In genomic region chr4:138882179-138882578, GRCm38 (mm10) we compare ENCODE assay signal across 11 mouse cellular contexts. TPM values are rescaled to one million over a fixed set of nuclear protein-coding genes. Genes with fewer than 3 reads are reported as not detected.
A peak's percentile ranks its signal among the peaks of the same experiment; 100 is the strongest.
DNase-seq lines count a peak whose midpoint lies in the region; ATAC-seq and TF ChIP-seq lines count a peak whose summit lies in the region.
"Had no signal": no experiment of that assay in that cellular context is flagged by ENCODE, and none has a peak within 500 bp of the region (broad histone marks: within the 10 kb centered on the region; RNA-seq: fewer than 3 reads in every experiment).

No protein-coding gene starts in this region.

- no peaks in the 10 kb centered on the region for H3K9me3 ChIP-seq in embryonic facial prominence, embryonic 14.5 days (ENCODE audit: control insufficient read depth, low read length)
- H3K9me3 ChIP-seq in limb, embryonic 13.5 days: no peaks in the 10 kb centered on the region

- H3K4me2 ChIP-seq in embryonic facial prominence, embryonic 14.5 days (ENCODE audit: low read depth, low read length): peak overlapping the region; percentile 51
- peak overlapping the region; percentile 60 for H3K4me2 ChIP-seq in limb, embryonic 13.5 days (replicated peaks)

- TF ChIP-seq CTCF in left cerebral cortex, adult 2 months (IDR thresholded peaks at IDR 0.05): no peak

- H3K4me3 ChIP-seq in left cerebral cortex, adult 2 months: no peak overlapping the region
- peak overlapping the region; percentile 14 for H3K4me3 ChIP-seq in embryonic facial prominence, embryonic 14.5 days (ENCODE audit: low read depth, low read length)
- peak overlapping the region; percentile 22 for H3K4me3 ChIP-seq in limb, embryonic 13.5 days
- H3K4me3 ChIP-seq: erythroblast, embryonic 14.5 days had no signal

- peak; percentile 40 to 67 for DNase-seq in left cerebral cortex, adult 2 months (ENCODE audit: extremely low spot score in 1 of 2, low spot score in 2 of 2)
- no peak for DNase-seq in left cerebral cortex, adult 11 months (ENCODE audit: low spot score)
- DNase-seq in embryonic facial prominence, embryonic 14.5 days (ENCODE audit: low spot score): peak; percentile 61
- peak; percentile 33 for DNase-seq in right cerebral cortex, postnatal 14 days
- DNase-seq in thymus, postnatal 10 days (ENCODE audit: low spot score in 2 of 2): no peak
- no peak for DNase-seq in spleen, adult 18-20 months
- no peak for DNase-seq in layer of hippocampus, postnatal 10 days (ENCODE audit: low spot score in 2 of 2)

- no peaks in the 10 kb centered on the region for H3K27me3 ChIP-seq in embryonic facial prominence, embryonic 14.5 days (replicated peaks; ENCODE audit: control insufficient read depth, insufficient read depth, low read length)
- H3K27me3 ChIP-seq in limb, embryonic 13.5 days: 0 out of 2 replicates have a peak, but pooled peaks cover 8% of the 10 kb centered on the region
- H3K27me3 ChIP-seq: Patski had no signal

- H3K9ac ChIP-seq in embryonic facial prominence, embryonic 14.5 days (ENCODE audit: low read depth, low read length): peak overlapping the region; percentile 43
- H3K9ac ChIP-seq in limb, embryonic 13.5 days: peak overlapping the region; percentile 56

- H3K27ac ChIP-seq in left cerebral cortex, adult 2 months: peak overlapping the region; percentile 53; the same call in 1 of the 2 replicates
- H3K27ac ChIP-seq in embryonic facial prominence, embryonic 14.5 days (replicated peaks; ENCODE audit: low read depth, low read length): no peak overlapping the region
- no peak overlapping the region for H3K27ac ChIP-seq in limb, embryonic 13.5 days

- 0 out of 2 replicates have a peak, but pooled peaks cover 6% of the 10 kb centered on the region for H3K4me1 ChIP-seq in embryonic facial prominence, embryonic 14.5 days (ENCODE audit: control insufficient read depth, insufficient read depth, low read length)
- peaks cover 16% of the 10 kb centered on the region for H3K4me1 ChIP-seq in limb, embryonic 13.5 days

- ATAC-seq in embryonic facial prominence, embryonic 14.5 days (ENCODE audit: low read depth): peak; percentile 62; the same call in 1 of the 2 replicates
- ATAC-seq in limb, embryonic 13.5 days (ENCODE audit: low FRiP score, low read depth): peak; percentile 59; the same call in 1 of the 2 replicates
- ATAC-seq: Patski had no signal

- 6% methylated on average over 13 of the region's 16 CpGs for WGBS in embryonic facial prominence, embryonic 14.5 days
- 12% methylated on average over 16 of the region's 16 CpGs for WGBS in limb, embryonic 13.5 days

- intact Hi-C loops in left cerebral cortex, adult 2 months (cut with DNase I): no loop called here

- no peaks in the 10 kb centered on the region for H3K36me3 ChIP-seq in embryonic facial prominence, embryonic 14.5 days (ENCODE audit: control insufficient read depth, insufficient read depth, low read length)
- H3K36me3 ChIP-seq in limb, embryonic 13.5 days: no peaks in the 10 kb centered on the region

RNA-seq across cellular contexts. Expression of gene Pla2g2e, which starts 4.4 kb away (rescaled TPM):
- total RNA-seq in left cerebral cortex, adult 2 months (2021): not detected
- 0.28 and 0.38 TPM in 2 replicates for polyA plus RNA-seq in embryonic facial prominence, embryonic 14.5 days (2014; fragmentation: Nextera tagmentation; extraction: Ambion mirVana)
- not detected in 2 replicates for polyA plus RNA-seq in limb, embryonic 13.5 days (2015; fragmentation: Nextera tagmentation; extraction: Ambion mirVana)
- not detected for total RNA-seq in layer of hippocampus, postnatal 10 days (2021)
- total RNA-seq: left cerebral cortex, adult 8-10 months had no signal
- polyA plus RNA-seq: erythroblast, embryonic 14.5 days; Patski had no signal

RNA-seq across cellular contexts. Expression of gene Gm13030, which starts 8.4 kb away (rescaled TPM):
- not detected for total RNA-seq in left cerebral cortex, adult 2 months (2021)
- polyA plus RNA-seq in embryonic facial prominence, embryonic 14.5 days (2014; fragmentation: Nextera tagmentation; extraction: Ambion mirVana): not detected in 2 replicates
- polyA plus RNA-seq in limb, embryonic 13.5 days (2015; fragmentation: Nextera tagmentation; extraction: Ambion mirVana): not detected in 2 replicates
- total RNA-seq in layer of hippocampus, postnatal 10 days (2021): not detected
- total RNA-seq: left cerebral cortex, adult 8-10 months had no signal
- polyA plus RNA-seq: erythroblast, embryonic 14.5 days; Patski had no signal

RNA-seq across cellular contexts. Expression of gene Pla2g5, which starts 18.9 kb away (rescaled TPM):
- total RNA-seq in left cerebral cortex, adult 2 months (2021): 1 to 10 TPM; 4.5 to 4.7 TPM
- 2.2 and 2.3 TPM in 2 replicates for polyA plus RNA-seq in embryonic facial prominence, embryonic 14.5 days (2014; fragmentation: Nextera tagmentation; extraction: Ambion mirVana)
- polyA plus RNA-seq in limb, embryonic 13.5 days (2015; fragmentation: Nextera tagmentation; extraction: Ambion mirVana): 0.14 and 0.24 TPM in 2 replicates
- total RNA-seq in layer of hippocampus, postnatal 10 days (2021): 1 to 10 TPM in 1 of 2 experiments, under 1 TPM in 1; 0.65 to 2.1 TPM
- polyA plus RNA-seq: erythroblast, embryonic 14.5 days had no signal

RNA-seq across cellular contexts. Expression of gene Otud3, which starts 31.6 kb away (rescaled TPM):
- 10 to 100 TPM; 20.3 to 20.4 TPM for total RNA-seq in left cerebral cortex, adult 2 months (2021)
- 4.0 and 4.1 TPM in 2 replicates for polyA plus RNA-seq in embryonic facial prominence, embryonic 14.5 days (2014; fragmentation: Nextera tagmentation; extraction: Ambion mirVana)
- polyA plus RNA-seq in limb, embryonic 13.5 days (2015; fragmentation: Nextera tagmentation; extraction: Ambion mirVana): 2.9 and 3.1 TPM in 2 replicates
- total RNA-seq in layer of hippocampus, postnatal 10 days (2021): 10 to 100 TPM; 12.3 to 13.1 TPM

Comparison
In these comparisons a context has a peak if more than half of its experiments do, and no peak if none do; other contexts are left out.
1. DNase-seq: peak in left cerebral cortex, adult 2 months (2 of 2), embryonic facial prominence, embryonic 14.5 days (single experiment) and right cerebral cortex, postnatal 14 days (single experiment); none in left cerebral cortex, adult 11 months (single experiment), thymus, postnatal 10 days (0 of 2), spleen, adult 18-20 months (0 of 2) and layer of hippocampus, postnatal 10 days (0 of 2).